Mouse (Mus musculus) G1E (cell line): ENCODE measurements at regions not wholly inside any gene's neighbourhood (a gene's known extent, or its start where the extent isn't known, plus 50 kb on each side); places are given as distances from the start of the nearest gene placed in this dataset.
"Not testable (repeated sequence)": the region's sequence is repeated elsewhere in the genome, so short reads cannot be mapped to it uniquely, and the experiment has no call there.

Experiments used
- ATAC-seq: 2 replicates; pipeline ENCODE4 v1.8.0; 2016; ENCODE audit warnings: mild to moderate bottlenecking; ENCODE audit not compliant: insufficient number of reproducible peaks, poor library complexity, low FRiP score, severe bottlenecking; ENCODE audit errors: extremely low read depth
- DNase-seq: peaks from one replicate; pipeline ENCODE4 v3.0.0; 2012; ENCODE audit warnings: low spot score
- H3K27me3 ChIP-seq: 2 replicates; pipeline ENCODE4 v1.6.1; 2012; ENCODE audit warnings: mild to moderate bottlenecking, low read length, inconsistent platforms; ENCODE audit not compliant: insufficient read depth
- H3K36me3 ChIP-seq: replicated peaks from 2 replicates; pipeline ENCODE3; 2012; ENCODE audit warnings: mild to moderate bottlenecking, inconsistent platforms
- H3K4me1 ChIP-seq: 2 replicates; pipeline ENCODE4 v1.6.1; 2012; ENCODE audit warnings: low read depth, low read length, inconsistent platforms, mixed read lengths; ENCODE audit not compliant: insufficient read depth
- H3K4me3 ChIP-seq: 2 replicates; pipeline ENCODE4 v1.5.1; 2012; ENCODE audit warnings: low read depth, mild to moderate bottlenecking, inconsistent platforms, low read length, moderate library complexity, mixed read lengths
- H3K9me3 ChIP-seq: replicated peaks from 2 replicates; pipeline ENCODE4 v1.6.1; 2012; ENCODE audit warnings: inconsistent platforms
- CTCF ChIP-seq: IDR thresholded peaks from 2 replicates; pipeline ENCODE4 v1.5.1; 2012; ENCODE audit warnings: low read depth, low read length, inconsistent platforms, mixed read lengths
- GATA1 ChIP-seq: IDR thresholded peaks from 2 replicates; pipeline ENCODE4 v1.6.1; 2012; ENCODE audit warnings: borderline replicate concordance, low read length, inconsistent platforms, mixed read lengths
- GATA2 ChIP-seq: IDR thresholded peaks from 2 replicates; pipeline ENCODE4 v1.6.1; 2012; ENCODE audit warnings: low read depth, low read length, inconsistent platforms, borderline replicate concordance
- POLR2AphosphoS5 ChIP-seq: IDR thresholded peaks from 2 replicates; pipeline ENCODE4 v1.6.1; 2012; ENCODE audit warnings: low read depth, low read length, inconsistent platforms; ENCODE audit not compliant: insufficient replicate concordance
- TAL1 ChIP-seq: conservative IDR thresholded peaks from 2 replicates; pipeline ENCODE4 v1.6.1; 2012; ENCODE audit warnings: low read depth, low read length, inconsistent platforms, mixed read lengths

- not testable (repeated sequence) for DNase-seq
Measured at GRCm38 (mm10) chr6:47679946-47680345, 84.8 kb upstream of the Ezh2 start.

GRCm38 (mm10) chr6:47672741-47673140 is 77.6 kb upstream of the Ezh2 start:
- not testable (repeated sequence) for H3K4me1 ChIP-seq, ATAC-seq, DNase-seq, H3K27me3 ChIP-seq, H3K9me3 ChIP-seq, H3K36me3 ChIP-seq
- H3K4me3 ChIP-seq: peak overlapping the region; percentile 60; the same call in 1 of the 2 replicates

More at GRCm38 (mm10) chr6:47679946-47680345, 84.8 kb upstream of the Ezh2 start:
- not testable (repeated sequence) for H3K4me1 ChIP-seq, ATAC-seq, H3K9me3 ChIP-seq, H3K27me3 ChIP-seq, H3K36me3 ChIP-seq, H3K4me3 ChIP-seq

- H3K36me3 ChIP-seq, DNase-seq, H3K4me3 ChIP-seq, ATAC-seq, H3K9me3 ChIP-seq: not testable (repeated sequence)
- peaks cover 18% of the 10 kb centered on the region for H3K4me1 ChIP-seq
- peaks cover 16% of the 10 kb centered on the region for H3K27me3 ChIP-seq
Measured at GRCm38 (mm10) chr6:47652880-47653279, 57.7 kb upstream of the Ezh2 start.

GRCm38 (mm10) chr6:47651385-47651718 is 56.2 kb upstream of the Ezh2 start:
- DNase-seq, ATAC-seq, H3K9me3 ChIP-seq, H3K36me3 ChIP-seq: not testable (repeated sequence)
- H3K4me1 ChIP-seq: peaks cover 20% of the 10 kb centered on the region
- peaks cover 22% of the 10 kb centered on the region for H3K27me3 ChIP-seq
- peak overlapping the region; percentile 75 for H3K4me3 ChIP-seq

- H3K27me3 ChIP-seq: peaks cover 22% of the 10 kb centered on the region
- ATAC-seq: peak; percentile 75
- H3K4me1 ChIP-seq: peaks cover 20% of the 10 kb centered on the region
- peak overlapping the region; percentile 75 for H3K4me3 ChIP-seq
- no peaks in the 10 kb centered on the region for H3K36me3 ChIP-seq
- DNase-seq: peak; percentile 82
- no peaks in the 10 kb centered on the region for H3K9me3 ChIP-seq
- TF ChIP-seq CTCF: peak; percentile 87
- no peak for TF ChIP-seq GATA2
- TF ChIP-seq POLR2AphosphoS5: no peak
Measured at GRCm38 (mm10) chr6:47650463-47651384, 55.6 kb upstream of the Ezh2 start.

GRCm38 (mm10) chr6:47649961-47650360 is 54.8 kb upstream of the Ezh2 start:
- DNase-seq (no peak), ATAC-seq (no peak)
- TF ChIP-seq POLR2AphosphoS5: no peak
- no peak for TF ChIP-seq CTCF
- no peak for TF ChIP-seq GATA2
- no peak for TF ChIP-seq GATA1
- no peak for TF ChIP-seq TAL1
- Histone ChIP-seq H3K9me3 (no peaks in the 10 kb centered on the region), H3K27me3 (peaks cover 25% of the 10 kb centered on the region), H3K4me1 (peaks cover 20% of the 10 kb centered on the region), H3K36me3 (no peaks in the 10 kb centered on the region), H3K4me3 (no peak overlapping the region)

- Histone ChIP-seq H3K9me3 (no peaks in the 10 kb centered on the region), H3K4me1 (peaks cover 20% of the 10 kb centered on the region), H3K36me3 (no peaks in the 10 kb centered on the region), H3K27me3 (peaks cover 28% of the 10 kb centered on the region), H3K4me3 (no peak overlapping the region)
- no peak for ATAC-seq
- TF ChIP-seq POLR2AphosphoS5: no peak
- TF ChIP-seq GATA2: no peak
- TF ChIP-seq TAL1: no peak
- TF ChIP-seq CTCF: no peak
- no peak for TF ChIP-seq GATA1
- DNase-seq: no peak
Measured at GRCm38 (mm10) chr6:47649451-47649931, 54.4 kb upstream of the Ezh2 start.
